ENCODE assay signal across 10 mouse cellular contexts in genomic region chr2:28513431-28514370, GRCm38 (mm10). TPM values are rescaled to one million over a fixed set of nuclear protein-coding genes. Genes with fewer than 3 reads are reported as not detected.
DNase-seq lines count a peak whose midpoint lies in the region; ATAC-seq and TF ChIP-seq lines count a peak whose summit lies in the region.
"Had no signal": no experiment of that assay in that cellular context is flagged by ENCODE, and none has a peak within 500 bp of the region (broad histone marks: within the 10 kb centered on the region; RNA-seq: fewer than 3 reads in every experiment).

No protein-coding gene starts in this region.

- no peaks in the 10 kb centered on the region for H3K9me3 ChIP-seq in heart, embryonic 15.5 days (replicated peaks)
- H3K9me3 ChIP-seq in limb, embryonic 11.5 days (ENCODE audit: control insufficient read depth, low read length): no peaks in the 10 kb centered on the region
- H3K9me3 ChIP-seq in midbrain, embryonic 15.5 days: no peaks in the 10 kb centered on the region
- H3K9me3 ChIP-seq: G1E had no signal

- no peak for TF ChIP-seq CTCF in gastrocnemius, adult 2 months (IDR thresholded peaks at IDR 0.05)

- ATAC-seq in heart, embryonic 15.5 days (replicated peaks; ENCODE audit: insufficient number of reproducible peaks, insufficient read depth, low FRiP score, low read depth): peak; percentile 9; the same call in 1 of the 2 replicates
- ATAC-seq in limb, embryonic 11.5 days (ENCODE audit: insufficient number of reproducible peaks, low FRiP score, low TSS enrichment, low read depth): peak; percentile 48
- ATAC-seq in midbrain, embryonic 15.5 days (replicated peaks): peak; percentile 49

- H3K36me3 ChIP-seq in heart, embryonic 15.5 days: no peaks in the 10 kb centered on the region
- no peaks in the 10 kb centered on the region for H3K36me3 ChIP-seq in limb, embryonic 11.5 days (ENCODE audit: control insufficient read depth, insufficient read depth, low read length)
- H3K36me3 ChIP-seq in midbrain, embryonic 15.5 days (replicated peaks): no peaks in the 10 kb centered on the region
- H3K36me3 ChIP-seq: G1E had no signal

- H3K4me3 ChIP-seq in gastrocnemius, adult 2 months: peak overlapping the region; percentile 79
- H3K4me3 ChIP-seq in heart, embryonic 15.5 days: peak overlapping the region; percentile 72
- H3K4me3 ChIP-seq in limb, embryonic 11.5 days (ENCODE audit: low read depth, low read length): peak overlapping the region; percentile 68
- peak overlapping the region; percentile 89 for H3K4me3 ChIP-seq in midbrain, embryonic 15.5 days

- no peak for DNase-seq in gastrocnemius, adult 2 months
- no peak for DNase-seq in gastrocnemius, postnatal 25 days
- peak; percentile 63 for DNase-seq in CD4-positive helper T cell, adult 2 months (ENCODE audit: low read depth, low spot score)
- peak; percentile 71 to 73 for DNase-seq in cerebellum, postnatal 10 days
- DNase-seq in limb, embryonic 11.5 days (ENCODE audit: low spot score): peak; percentile 73
- peak; percentile 38 to 46 for DNase-seq in thymus, postnatal 36 days

- intact Hi-C loops in gastrocnemius, adult 2 months (cut with DNase I): loop anchor here (2.0 kb wide), 1 partner anchor 71 kb away; no protein-coding TSS in a partner anchor

- 7% methylated on average over 47 of the region's 47 CpGs for WGBS in heart, embryonic 15.5 days
- 6% methylated on average over 47 of the region's 47 CpGs for WGBS in limb, embryonic 11.5 days
- WGBS in midbrain, embryonic 15.5 days: 5% methylated on average over 47 of the region's 47 CpGs

- H3K4me1 ChIP-seq in heart, embryonic 15.5 days (replicated peaks): peaks cover 22% of the 10 kb centered on the region
- H3K4me1 ChIP-seq in limb, embryonic 11.5 days (ENCODE audit: control insufficient read depth, insufficient read depth, low read length): peaks cover 6% of the 10 kb centered on the region; the same call in 1 of the 2 replicates
- peaks cover 50% of the 10 kb centered on the region for H3K4me1 ChIP-seq in midbrain, embryonic 15.5 days

- H3K4me2 ChIP-seq in heart, embryonic 15.5 days: peak overlapping the region; percentile 99
- H3K4me2 ChIP-seq in limb, embryonic 11.5 days (ENCODE audit: low read depth, severe bottlenecking): peak overlapping the region; percentile 92
- H3K4me2 ChIP-seq in midbrain, embryonic 15.5 days: peak overlapping the region; percentile 87

- peak overlapping the region; percentile 79 for H3K9ac ChIP-seq in heart, embryonic 15.5 days
- H3K9ac ChIP-seq in limb, embryonic 11.5 days (ENCODE audit: low read length): peak overlapping the region; percentile 90
- H3K9ac ChIP-seq in midbrain, embryonic 15.5 days: peak overlapping the region; percentile 98

- peak overlapping the region; percentile 49; the same call in 1 of the 2 replicates for H3K27ac ChIP-seq in gastrocnemius, adult 2 months
- H3K27ac ChIP-seq in heart, embryonic 15.5 days: no peak overlapping the region
- H3K27ac ChIP-seq in limb, embryonic 11.5 days (replicated peaks; ENCODE audit: low read depth, low read length): 0 out of 2 replicates have a peak overlapping the region, but pooled peaks have one; percentile 24
- peak overlapping the region; percentile 91 for H3K27ac ChIP-seq in midbrain, embryonic 15.5 days

- H3K27me3 ChIP-seq in heart, embryonic 15.5 days: peaks cover 14% of the 10 kb centered on the region; the same call in 1 of the 2 replicates
- H3K27me3 ChIP-seq in limb, embryonic 11.5 days (ENCODE audit: control insufficient read depth, insufficient read depth, low read length): no peaks in the 10 kb centered on the region
- H3K27me3 ChIP-seq in midbrain, embryonic 15.5 days (replicated peaks): no peaks in the 10 kb centered on the region; the same call in 1 of the 2 replicates

RNA-seq across cellular contexts. Expression of gene Ralgds, which starts 0.8 kb away (rescaled TPM):
- 10 to 100 TPM in 1 of 2 experiments, 1 to 10 TPM in 1; 9.9 to 10.1 TPM for total RNA-seq in gastrocnemius, adult 2 months (2021)
- total RNA-seq in gastrocnemius, postnatal 25 days (2021): 10 to 100 TPM in 1 of 2 experiments, 1 to 10 TPM in 1; 8.3 to 11.6 TPM
- polyA plus RNA-seq in heart, embryonic 15.5 days (2015; fragmentation: Nextera tagmentation; extraction: Ambion mirVana): 17.5 and 24.6 TPM in 2 replicates
- 37.3 and 43.1 TPM in 2 replicates for polyA plus RNA-seq in limb, embryonic 11.5 days (2014; fragmentation: Nextera tagmentation; extraction: Ambion mirVana)
- 92.0 and 94.8 TPM in 2 replicates for polyA plus RNA-seq in midbrain, embryonic 15.5 days (2015; fragmentation: Nextera tagmentation; extraction: Ambion mirVana)

RNA-seq across cellular contexts. Expression of gene Gm10134, which starts 7.8 kb away (rescaled TPM):
- under 1 TPM in 1 of 2 experiments, not detected in 1; 0.98 TPM for total RNA-seq in gastrocnemius, adult 2 months (2021)
- total RNA-seq in gastrocnemius, postnatal 25 days (2021): 1 to 10 TPM in 1 of 2 experiments, under 1 TPM in 1; 0.88 to 1.2 TPM
- 1.3 and 1.5 TPM in 2 replicates for polyA plus RNA-seq in heart, embryonic 15.5 days (2015; fragmentation: Nextera tagmentation; extraction: Ambion mirVana)
- polyA plus RNA-seq in limb, embryonic 11.5 days (2014; fragmentation: Nextera tagmentation; extraction: Ambion mirVana): not detected in 2 replicates
- 1.4 and 2.4 TPM in 2 replicates for polyA plus RNA-seq in midbrain, embryonic 15.5 days (2015; fragmentation: Nextera tagmentation; extraction: Ambion mirVana)
- total RNA-seq: G1E; hematopoietic stem cell, adult 5-6 weeks had no signal
- polyA plus RNA-seq: G1E had no signal

RNA-seq across cellular contexts. Expression of gene Gbgt1, which starts 17.0 kb away (rescaled TPM):
- 1 to 10 TPM in 1 of 2 experiments, under 1 TPM in 1; 0.56 to 1.1 TPM for total RNA-seq in gastrocnemius, adult 2 months (2021)
- 1 to 10 TPM in 1 of 2 experiments, under 1 TPM in 1; 0.54 to 1.0 TPM for total RNA-seq in gastrocnemius, postnatal 25 days (2021)
- polyA plus RNA-seq in heart, embryonic 15.5 days (2015; fragmentation: Nextera tagmentation; extraction: Ambion mirVana): 0.67 and 1.1 TPM in 2 replicates
- polyA plus RNA-seq in limb, embryonic 11.5 days (2014; fragmentation: Nextera tagmentation; extraction: Ambion mirVana): not detected in 2 replicates
- 1.1 and 1.4 TPM in 2 replicates for polyA plus RNA-seq in midbrain, embryonic 15.5 days (2015; fragmentation: Nextera tagmentation; extraction: Ambion mirVana)
- total RNA-seq: G1E; hematopoietic stem cell, adult 5-6 weeks had no signal
- polyA plus RNA-seq: G1E had no signal

RNA-seq across cellular contexts. Expression of gene Mrps2, which starts 45.8 kb away (rescaled TPM):
- 10 to 100 TPM; 21.2 to 25.5 TPM for total RNA-seq in gastrocnemius, adult 2 months (2021)
- 10 to 100 TPM; 25.1 to 25.8 TPM for total RNA-seq in gastrocnemius, postnatal 25 days (2021)
- 45.2 and 50.6 TPM in 2 replicates for polyA plus RNA-seq in heart, embryonic 15.5 days (2015; fragmentation: Nextera tagmentation; extraction: Ambion mirVana)
- polyA plus RNA-seq in limb, embryonic 11.5 days (2014; fragmentation: Nextera tagmentation; extraction: Ambion mirVana): 70.4 and 72.9 TPM in 2 replicates
- 49.7 and 51.4 TPM in 2 replicates for polyA plus RNA-seq in midbrain, embryonic 15.5 days (2015; fragmentation: Nextera tagmentation; extraction: Ambion mirVana)

RNA-seq across cellular contexts. Expression of gene 1700007K13Rik, which starts 47.6 kb away (rescaled TPM):
- total RNA-seq in gastrocnemius, adult 2 months (2021): under 1 TPM; 0.33 to 0.36 TPM
- not detected for total RNA-seq in gastrocnemius, postnatal 25 days (2021)
- polyA plus RNA-seq in heart, embryonic 15.5 days (2015; fragmentation: Nextera tagmentation; extraction: Ambion mirVana): 0.26 and 0.41 TPM in 2 replicates
- polyA plus RNA-seq in limb, embryonic 11.5 days (2014; fragmentation: Nextera tagmentation; extraction: Ambion mirVana): 0.95 and 0.96 TPM in 2 replicates
- polyA plus RNA-seq in midbrain, embryonic 15.5 days (2015; fragmentation: Nextera tagmentation; extraction: Ambion mirVana): 2.4 and 2.9 TPM in 2 replicates
- total RNA-seq: G1E; hematopoietic stem cell, adult 5-6 weeks had no signal

Comparison
In these comparisons a context has a peak if more than half of its experiments do, and no peak if none do; other contexts are left out.
1. DNase-seq: peak in CD4-positive helper T cell, adult 2 months (single experiment), cerebellum, postnatal 10 days (2 of 2), limb, embryonic 11.5 days (single experiment) and thymus, postnatal 36 days (2 of 2); none in gastrocnemius, adult 2 months (single experiment) and gastrocnemius, postnatal 25 days (single experiment).
2. Peak in every context shown above with its lines, with median percentiles within 50 percentile points of each other: H3K4me3 ChIP-seq, ATAC-seq, H3K4me2 ChIP-seq and H3K9ac ChIP-seq.